Mouse (Mus musculus): Measurements from ENCODE around the gene Olfr279.

- no peak for TF ChIP-seq POLR2A (IDR thresholded peaks at IDR 0.05; ENCODE audit: borderline replicate concordance, low read depth, low read length)
- TF ChIP-seq CTCF (IDR thresholded peaks at IDR 0.05; ENCODE audit: low read depth, low read length): no peak
Measured at GRCm38 (mm10) chr15:98514146-98514545, 21.9 kb downstream of the Olfr279 start.
